Mouse (Mus musculus): ENCODE measurements around the gene Olfr1217.

- TF ChIP-seq GATA1 (IDR thresholded peaks at IDR 0.05; ENCODE audit: low read length) (no peak), TAL1 (IDR thresholded peaks at IDR 0.05; ENCODE audit: low read length) (no peak)
Measured at GRCm38 (mm10) chr2:89018240-89018639, 13.6 kb downstream of the Olfr1217 start, which contains the start of gene Olfr1216.

All from erythroblast, embryonic 14.5 days (primary cell).